Mouse (Mus musculus): ENCODE measurements around the gene Mllt3. TPM values are rescaled to one million over a fixed set of nuclear protein-coding genes. Genes with fewer than 3 reads are reported as not detected.

Mllt3 gene
- total RNA-seq, 2 experiments from 2014 or later: 18.4 to 21.9 TPM

DNA sequence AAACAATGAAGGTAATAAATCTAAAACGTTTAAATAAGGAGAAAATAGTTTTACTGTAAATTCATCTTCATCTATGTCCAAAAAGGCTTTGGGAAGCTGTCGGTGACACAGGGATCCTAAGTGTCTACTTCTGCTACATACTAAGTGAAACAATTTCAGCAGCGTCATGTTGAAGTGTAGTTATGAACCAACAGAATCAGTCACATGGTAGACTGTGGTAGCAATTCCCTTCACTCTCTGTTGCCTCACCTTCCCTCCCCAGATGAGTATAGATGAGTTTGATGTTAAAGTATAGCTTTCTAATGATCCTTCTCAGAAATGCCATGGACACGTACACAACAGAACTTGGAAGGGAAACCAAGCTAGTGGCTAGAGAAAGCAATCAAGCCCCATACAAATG is 79.9 kb downstream of the Mllt3 start:
- no peak for DNase-seq

DNA sequence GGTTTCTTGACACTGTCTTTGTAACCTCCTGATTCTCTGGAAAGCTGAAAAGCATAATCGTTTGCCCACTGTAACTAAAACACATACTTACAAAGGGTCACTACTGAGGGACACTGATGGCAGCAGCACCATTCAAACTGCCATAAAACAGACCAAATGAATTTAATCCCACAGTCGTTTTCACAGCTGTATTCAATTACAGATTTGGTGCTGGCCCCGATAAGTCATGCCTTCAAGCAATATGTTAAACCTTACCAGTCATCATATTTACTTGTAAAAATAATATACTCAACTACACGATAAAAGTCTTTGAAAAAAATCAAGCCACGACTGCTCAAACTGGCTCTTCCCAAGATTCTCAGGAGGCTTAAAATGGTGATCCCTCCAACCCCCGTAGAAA is 83.7 kb downstream of the Mllt3 start:
- DNase-seq: no peak

DNA sequence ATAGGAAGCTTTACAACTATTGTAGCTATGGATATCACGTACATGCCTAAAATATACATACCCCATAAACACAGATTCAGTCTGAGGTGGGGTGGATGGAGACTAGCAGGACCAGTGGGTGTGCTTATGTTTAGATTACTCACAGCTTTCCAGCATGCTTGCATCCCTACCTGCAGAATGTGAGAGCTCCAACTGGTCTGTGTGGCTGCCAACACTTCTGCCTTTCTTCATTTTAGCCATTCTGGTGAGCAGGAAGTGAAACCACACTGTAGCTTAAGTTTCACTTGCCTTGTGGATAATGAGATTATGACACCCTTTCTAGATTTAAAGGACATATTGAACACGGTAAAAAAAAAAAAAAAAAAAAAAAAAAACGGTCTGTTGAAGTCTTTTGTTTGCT is 88.8 kb downstream of the Mllt3 start:
- no peak for DNase-seq

DNA sequence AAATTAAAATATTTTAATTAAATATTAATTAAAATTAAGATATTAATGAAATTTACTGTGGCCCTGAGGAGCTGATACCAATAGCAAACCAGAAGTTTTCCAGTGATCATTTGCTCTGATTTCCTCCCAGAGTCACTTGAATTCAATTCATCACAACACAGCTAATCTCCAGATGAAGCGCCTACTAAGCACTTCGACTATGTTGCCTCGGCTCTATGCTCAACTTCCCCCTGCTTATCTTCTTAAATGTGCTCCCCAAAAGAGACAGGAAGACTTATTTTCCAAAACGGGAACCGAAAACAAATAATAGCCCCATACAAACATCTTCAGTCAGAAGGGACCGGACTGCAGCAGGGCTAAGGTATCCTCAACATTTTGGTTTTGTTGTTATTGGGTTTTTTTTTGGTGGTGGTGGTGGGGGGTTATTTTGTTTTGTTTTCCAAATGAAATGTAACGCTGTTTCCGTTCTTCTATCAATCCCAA is 90.2 kb downstream of the Mllt3 start:
- DNase-seq: no peak

DNA sequence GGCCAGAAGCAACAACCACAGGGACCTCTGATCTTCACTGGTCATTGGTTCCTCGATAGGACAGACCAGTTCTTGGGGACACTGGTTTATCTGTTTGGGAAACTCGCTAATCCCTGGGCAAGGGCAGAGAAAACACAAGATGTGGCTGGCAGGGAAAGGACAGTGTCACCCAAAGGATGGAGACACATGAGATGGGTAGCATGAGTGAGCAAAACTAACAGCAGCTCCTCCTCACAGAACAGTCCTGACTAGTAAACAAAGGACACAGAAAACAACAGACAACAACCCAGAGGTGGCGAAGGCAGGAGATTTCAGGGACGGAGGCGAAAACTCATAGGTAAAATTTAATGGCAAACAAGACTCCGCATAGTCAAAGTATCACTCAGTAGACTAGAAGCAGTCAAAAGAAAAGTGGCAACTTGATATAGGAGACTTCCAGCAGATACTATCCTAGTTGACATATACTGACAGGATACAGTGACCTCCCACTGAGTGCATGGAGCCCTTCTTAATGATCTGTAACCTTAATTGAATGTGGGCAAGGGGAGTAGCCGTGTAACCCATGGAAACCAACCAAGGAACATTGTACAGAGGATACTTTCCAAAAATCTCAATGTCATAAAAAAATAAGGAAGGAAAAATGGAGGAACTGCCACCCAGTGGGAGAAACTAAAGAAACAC is 93.5 kb downstream of the Mllt3 start:
- DNase-seq: no peak

DNA sequence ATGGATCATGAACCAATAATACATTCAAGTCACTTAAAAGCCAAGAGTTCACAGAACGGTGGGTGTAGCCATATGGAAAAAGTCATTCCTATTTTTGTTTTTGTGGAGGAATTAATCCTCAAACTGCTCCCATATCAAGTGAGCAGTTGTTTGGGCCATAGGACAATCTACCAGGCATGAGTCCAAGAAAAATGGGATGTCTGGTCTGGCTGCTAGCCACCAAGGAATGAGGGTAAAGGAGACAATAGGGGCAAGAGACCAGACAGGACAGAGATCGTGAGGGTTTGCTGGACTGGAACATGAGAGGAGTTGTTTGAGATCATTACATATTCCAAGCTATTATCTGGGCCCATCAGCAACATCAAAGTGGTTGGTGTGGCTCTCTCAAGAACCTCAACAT is 96.8 kb downstream of the Mllt3 start:
- peak; percentile 7 for DNase-seq

DNA sequence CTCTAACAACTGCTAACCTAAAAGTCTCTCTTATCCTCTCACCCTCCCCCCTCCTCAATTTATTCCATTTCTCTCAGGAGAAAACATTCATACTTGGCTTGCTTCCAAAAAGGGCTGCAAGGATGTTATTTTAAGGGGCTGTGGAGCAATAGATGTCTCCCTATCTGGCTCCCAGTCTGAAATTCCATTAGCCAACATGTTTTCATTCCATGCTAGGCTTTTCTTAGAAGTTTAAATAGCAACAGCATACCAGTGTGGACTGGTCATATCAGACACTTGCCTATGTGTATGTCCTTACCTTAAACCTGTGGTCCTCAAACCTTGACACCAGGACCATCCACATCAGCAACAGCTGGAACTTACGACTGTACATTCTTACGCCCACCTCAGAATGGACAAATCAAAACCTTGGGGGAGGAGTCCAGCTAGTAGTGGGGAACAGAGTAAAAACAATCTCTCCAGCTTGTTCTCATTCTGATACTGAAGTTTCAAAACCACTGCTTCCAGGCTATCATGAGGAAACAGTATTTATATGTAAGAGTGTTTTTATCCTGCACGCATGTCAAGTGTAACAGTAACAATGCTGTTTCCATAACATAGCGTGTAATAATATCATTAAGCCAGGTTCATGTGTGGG is 99.3 kb downstream of the Mllt3 start:
- DNase-seq: no peak

DNA sequence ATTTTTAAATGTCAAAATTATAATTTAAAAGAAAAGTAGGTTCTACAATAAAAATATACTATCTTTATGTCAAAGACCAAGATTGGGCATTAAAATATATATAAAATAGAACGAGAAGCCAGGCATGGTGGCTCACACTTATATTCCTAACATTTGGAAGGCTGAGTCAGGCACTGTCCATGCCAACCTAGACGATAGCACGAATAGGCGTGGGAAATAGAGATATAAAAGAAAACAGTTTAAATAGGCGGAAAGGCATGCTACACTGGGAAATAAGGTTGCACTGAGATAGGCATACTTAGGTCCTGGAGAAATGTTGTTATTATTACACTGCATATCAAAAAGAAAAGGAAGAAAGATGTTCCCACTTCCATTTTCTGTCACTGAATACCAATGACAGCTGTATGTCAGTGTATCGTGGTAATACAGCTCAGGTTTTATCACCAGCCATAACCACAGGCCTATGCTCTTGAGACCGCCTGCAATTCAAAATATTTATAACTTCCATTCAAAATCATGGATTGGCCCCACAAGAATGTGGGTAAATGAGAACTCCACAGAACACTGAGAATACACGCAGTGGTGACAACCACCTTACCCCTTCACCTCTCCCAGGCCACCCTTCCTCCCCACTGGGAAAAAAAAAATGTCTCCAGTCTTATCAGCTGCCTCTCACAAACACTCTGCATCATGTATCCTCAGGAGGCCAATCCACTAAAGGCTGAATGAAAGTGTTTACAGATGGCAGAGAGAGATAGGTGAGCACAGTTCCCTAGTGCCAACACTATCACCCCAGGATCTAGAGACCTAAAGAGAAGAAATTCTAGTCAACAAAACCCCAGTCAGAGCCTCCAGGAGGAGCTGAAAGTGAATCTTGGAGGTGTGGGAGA is 102.6 kb downstream of the Mllt3 start:
- DNase-seq: no peak

DNA sequence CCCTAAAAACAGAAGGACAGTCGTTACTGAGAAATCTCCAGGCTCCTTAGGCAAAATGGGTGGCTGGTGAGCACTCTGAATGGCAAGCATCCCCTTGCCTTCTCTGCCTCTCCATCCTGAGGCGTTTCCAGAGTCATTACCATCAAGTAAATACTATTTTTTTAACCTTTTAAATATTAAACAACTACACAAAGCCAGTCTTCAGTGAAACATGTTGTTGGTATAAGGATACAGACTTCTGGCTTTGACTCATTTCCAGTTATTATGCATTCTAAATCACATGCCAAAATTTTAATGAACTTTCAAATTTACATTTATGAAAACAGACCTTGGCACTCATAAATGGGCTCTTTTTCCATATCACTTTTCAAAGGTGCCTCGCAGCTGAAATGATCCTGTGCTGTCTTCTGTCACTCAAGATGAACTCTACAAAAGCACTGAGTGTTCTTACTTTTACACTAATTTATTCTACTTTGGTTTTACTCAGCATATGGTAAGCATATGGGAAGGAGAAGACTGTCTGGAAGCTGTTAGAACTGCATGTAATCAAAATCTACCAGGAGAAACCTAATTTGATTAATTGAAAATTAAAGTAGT is 104.5 kb downstream of the Mllt3 start:
- no peak for DNase-seq

DNA sequence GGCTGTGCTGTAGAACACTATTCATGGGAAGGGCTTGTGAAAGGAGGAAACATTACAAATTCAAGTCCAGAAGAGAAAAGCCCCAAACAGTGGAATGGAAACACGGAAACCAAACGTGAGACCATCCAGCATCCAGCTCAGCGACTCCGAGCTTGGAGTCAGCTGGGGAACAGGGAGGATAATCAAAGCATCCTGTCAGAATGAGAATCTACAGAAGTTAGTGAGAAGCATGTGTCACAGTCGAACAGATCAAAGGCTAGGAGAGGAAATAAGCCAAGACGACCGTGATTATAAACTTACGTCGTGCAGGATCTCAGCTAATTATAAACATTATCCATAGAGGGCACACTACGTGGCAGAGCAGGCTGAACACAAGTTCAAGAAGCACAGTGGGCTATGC is 105.8 kb downstream of the Mllt3 start:
- DNase-seq: no peak

DNA sequence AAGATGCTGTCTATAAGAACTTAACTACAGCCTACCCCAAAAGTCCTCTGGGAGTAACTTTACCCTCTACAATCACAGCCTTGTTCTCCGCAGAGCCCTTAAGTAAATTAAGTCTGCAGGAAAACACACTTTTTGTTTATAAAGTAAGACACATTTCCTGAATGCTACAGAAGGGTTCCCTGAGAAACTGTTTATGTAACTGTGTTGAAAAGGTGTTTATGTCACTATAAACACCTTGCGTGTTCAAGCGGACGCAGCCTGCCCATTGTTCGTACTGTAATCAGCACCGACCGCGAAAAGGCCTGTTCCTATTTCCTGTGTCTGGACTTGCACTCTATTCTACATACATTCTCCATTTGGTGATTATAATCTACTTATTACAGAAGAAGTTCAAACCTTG is 112.5 kb downstream of the Mllt3 start:
- no peak for DNase-seq

DNA sequence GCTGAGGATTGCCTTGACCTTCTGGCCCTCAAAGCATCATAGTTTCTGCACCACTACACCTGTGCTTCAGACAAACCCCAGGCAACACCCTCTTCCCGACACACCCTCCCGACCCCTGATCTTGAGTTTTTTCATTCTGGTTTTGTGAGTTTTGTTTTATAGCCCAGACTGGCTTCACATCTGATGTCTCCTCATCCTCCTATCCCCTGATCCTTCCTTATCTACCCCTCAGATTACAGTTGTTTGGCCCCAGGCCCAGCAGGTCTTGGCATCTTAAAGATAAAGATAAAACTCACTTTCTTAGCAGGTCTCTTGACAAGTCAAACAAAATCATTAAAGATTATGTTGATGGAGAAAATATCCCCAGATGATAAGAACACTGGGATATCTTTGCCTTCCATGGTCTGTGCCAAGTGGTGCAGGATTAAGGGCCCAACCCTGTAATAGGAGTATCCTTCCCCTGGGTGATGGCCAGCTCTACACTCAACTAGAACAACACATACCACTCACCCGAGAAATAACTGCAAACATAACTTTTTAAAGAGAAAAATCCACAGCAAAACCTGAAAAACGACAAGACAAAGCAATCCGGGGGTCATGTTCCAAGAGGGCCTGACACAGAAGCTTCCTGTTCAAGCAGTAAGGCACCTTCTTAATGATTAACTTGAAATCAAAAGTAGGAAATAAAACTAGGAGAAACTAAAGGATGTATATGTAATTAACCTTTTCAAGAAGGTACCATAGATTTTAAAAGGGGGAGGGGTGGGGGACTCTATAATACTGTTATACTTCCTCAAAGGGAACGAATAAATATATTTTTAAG is 121.8 kb downstream of the Mllt3 start:
- no peak for DNase-seq

DNA sequence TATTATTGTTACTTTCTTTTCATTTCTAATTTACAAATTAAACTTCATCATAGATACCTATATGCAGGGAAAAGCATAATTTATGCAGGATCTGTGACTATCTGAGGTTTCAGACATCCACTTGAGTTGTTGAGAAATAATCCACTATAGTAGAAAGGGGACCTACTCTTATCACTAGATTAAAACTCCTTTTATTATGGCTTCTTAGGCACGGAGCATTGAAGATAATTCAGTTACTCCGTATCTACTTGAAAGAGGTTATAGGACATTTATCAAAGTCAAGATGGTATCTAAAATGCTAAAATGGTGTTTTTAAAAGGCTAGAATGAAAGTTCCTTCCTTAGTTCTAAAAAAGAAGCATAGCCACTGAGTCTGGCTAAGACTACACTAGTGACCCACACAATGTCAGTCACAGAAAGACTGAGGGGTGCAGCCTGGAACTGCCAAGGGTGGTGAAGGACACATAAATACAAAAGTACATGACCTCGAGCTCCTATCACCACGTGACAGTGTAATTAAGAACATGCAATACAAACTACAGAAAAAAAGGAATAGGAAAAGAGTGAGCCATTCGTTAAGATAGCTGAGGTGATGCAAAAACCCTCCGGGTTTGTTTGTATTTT is 127.9 kb downstream of the Mllt3 start:
- no peak for DNase-seq

DNA sequence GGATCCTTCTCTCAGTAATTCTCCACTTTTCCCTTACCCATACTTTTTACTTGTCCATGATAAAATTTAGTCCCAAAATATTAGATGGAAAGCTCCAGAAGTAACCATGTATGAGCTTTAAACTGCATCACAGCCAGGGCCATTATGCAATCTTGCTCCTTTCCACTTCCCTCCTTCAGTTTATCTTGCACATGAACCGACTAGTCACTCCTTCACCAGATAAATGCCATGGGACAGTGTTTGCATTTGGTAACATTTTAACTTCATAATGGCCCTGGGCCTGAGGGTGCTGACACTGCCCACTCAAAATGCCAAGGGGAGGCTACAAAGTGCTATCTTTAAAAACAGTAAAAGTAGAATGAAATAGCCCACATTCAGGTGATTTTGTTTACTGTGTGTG is 128.4 kb downstream of the Mllt3 start:
- DNase-seq: no peak

DNA sequence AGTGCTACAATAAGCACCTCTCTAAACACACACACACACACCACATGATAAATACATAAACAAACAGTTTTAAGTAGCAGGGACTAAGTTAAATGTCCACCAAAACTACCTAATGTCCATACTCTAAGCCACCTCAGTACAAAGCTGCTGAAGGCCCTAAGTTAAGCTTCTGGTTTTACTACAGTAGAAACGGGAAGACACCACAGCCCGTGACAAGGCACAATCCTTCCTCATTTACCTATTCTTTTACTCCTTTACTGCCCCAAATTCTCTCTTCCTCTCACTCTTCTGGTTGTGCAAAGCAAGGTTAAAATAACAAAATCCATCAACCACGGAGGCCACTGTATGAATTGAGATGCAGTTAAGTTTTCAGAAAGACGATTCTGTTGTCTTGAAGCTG is 130.6 kb downstream of the Mllt3 start:
- no peak for DNase-seq

DNA sequence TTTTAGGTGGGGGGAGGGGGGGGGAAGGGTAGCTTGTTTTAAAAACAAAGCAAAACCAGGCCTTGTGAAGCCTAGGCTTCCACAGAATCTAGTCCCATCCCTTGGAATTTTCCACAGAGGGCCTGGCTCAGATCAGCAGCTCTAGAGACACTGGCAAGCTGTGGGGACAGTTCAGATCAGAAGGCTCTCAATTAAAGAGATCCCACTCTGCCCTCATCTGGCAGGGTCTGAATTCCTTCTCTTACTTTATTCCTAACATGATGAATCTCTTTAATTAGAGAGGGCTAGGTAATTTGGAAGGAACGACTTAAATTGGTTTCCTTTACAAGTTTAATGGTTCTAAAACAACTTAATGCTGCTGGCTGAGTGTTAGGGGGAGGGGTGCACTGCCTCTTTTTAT is 132.0 kb downstream of the Mllt3 start:
- DNase-seq: peak; percentile 14

DNA sequence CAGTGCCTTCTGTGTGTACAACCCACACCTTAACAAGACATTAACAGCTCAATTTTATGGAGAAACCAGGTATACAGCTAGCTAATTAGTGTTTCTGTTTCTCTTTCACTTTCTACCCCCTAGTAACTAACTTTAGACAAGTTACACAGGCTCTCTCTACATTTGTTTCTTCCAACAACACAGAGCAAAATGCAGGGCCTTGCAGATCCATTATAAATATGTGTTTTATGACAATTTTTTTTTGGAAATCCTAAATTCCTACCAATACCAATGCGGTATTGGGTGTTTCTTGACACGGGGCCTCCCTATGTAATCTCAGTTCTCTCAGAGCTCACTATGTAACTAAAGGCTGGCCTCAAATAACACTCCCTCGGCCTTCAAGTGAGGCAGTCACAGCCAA is 139.7 kb downstream of the Mllt3 start:
- no peak for DNase-seq

DNA sequence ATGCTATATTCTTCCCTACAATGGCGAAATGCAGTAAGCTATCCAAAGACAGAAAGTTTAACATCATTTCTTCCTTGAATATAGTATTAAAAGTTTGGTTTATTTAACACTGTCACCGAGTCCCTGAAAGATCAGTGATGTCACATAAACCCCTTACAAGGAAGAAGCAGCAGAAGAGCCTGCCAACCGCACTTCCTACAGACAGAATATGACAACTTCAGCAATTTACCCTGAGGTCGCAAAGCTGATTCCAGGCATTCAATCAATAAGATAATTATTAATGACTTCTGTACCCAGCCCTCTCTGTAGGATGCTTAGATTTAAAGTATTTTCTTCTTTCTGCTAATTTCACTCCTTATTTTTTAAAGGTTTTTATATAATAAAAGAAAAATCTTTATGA is 140.2 kb downstream of the Mllt3 start:
- no peak for DNase-seq

DNA sequence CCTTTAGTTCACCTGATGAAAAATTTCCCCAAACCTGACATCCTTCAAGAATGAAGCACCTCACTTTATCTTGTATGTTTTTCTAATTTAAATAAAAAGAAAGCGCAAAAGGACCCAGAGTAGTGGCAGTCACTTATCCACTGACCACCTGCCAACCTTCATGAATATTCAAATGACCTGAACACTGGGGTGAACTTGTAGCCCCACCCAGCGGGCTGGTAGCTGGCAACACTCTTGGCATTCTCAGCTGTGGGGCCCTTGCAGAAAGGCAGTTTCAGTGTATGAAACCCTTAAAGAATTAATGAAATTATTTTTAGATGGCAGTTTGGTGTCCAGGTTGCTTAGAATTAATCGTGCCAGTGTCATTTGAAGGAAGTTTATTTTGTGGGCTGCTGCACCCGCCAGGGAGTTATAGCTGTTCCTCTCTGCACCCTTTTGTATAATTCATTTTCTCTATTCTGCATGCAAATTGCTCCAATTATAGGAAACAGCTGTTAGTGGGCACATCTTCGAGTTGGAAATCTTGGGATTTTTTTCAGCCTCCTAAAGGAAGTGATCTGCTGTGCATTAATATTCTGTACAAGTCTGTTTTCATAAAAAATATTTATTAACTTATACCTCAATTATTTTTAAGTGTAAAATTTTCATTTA is 149.8 kb downstream of the Mllt3 start:
- no peak for DNase-seq

DNA sequence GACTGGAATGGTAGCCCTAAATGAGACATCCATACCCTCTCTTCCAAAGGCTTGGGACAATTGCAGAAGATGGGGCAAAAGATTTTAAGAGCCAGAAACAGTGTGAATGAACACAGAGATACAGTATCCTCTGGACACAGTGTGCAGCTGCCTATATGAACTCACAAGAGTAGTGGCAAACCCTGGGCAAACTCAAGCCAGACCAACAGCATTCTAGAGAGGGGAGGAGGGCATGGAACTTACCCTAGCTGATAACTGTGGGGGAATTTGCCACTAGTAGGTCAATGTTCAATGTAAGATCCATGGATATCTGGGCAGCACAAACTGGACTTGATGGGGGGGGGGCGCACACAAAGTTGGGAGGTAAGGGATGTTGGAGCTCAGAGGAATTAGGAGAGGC is 151.2 kb downstream of the Mllt3 start:
- no peak for DNase-seq

DNA sequence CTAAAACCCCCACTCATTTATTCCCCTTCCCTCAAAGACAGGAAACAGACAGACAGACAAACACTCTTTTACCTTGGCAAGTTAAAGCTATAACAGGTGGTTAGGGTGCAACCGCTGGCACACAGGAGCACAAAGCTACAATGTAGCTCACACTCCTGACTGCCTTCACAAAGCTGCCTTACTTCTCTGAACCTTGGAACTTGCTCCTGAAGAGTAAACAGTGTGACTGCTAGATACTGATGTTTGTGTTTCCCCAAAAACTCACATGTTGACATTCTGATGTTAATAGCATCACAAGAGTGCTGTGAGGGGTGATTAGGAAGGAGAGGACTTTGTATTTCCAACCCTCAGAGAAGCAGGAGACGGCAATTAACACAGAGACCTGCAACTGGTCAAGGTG is 151.6 kb downstream of the Mllt3 start:
- no peak for DNase-seq
